Mouse (Mus musculus) thymus, postnatal 0 days (tissue): ENCODE measurements at regions not wholly inside any gene's neighbourhood (a gene's known extent, or its start where the extent isn't known, plus 50 kb on each side); places are given as distances from the start of the nearest gene placed in this dataset.

Source experiments
- DNase-seq: peaks from one replicate; pipeline ENCODE4 v3.0.0-alpha.2; 2015; ENCODE audit warnings: low spot score

DNA sequence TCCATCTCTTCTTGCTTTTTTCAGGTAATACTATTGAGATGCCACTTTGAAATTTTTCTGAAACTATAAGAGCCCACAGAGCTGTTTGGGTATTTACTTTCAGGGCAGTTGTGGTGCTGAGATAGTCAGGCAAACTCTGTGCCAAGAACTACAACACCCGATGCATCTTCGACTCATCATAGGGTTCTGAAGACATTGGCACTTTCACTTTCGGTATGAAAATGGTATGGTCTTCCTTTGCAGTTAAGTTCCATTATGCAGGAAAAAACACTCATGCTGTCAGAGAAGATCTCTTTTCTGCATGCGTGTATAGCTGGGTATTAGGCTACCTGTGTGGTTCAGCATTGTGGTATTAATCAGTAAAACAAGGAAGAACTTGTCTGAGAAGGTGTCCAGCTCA lies 484.2 kb downstream of the Fat4 start:
- no peak for DNase-seq

DNA sequence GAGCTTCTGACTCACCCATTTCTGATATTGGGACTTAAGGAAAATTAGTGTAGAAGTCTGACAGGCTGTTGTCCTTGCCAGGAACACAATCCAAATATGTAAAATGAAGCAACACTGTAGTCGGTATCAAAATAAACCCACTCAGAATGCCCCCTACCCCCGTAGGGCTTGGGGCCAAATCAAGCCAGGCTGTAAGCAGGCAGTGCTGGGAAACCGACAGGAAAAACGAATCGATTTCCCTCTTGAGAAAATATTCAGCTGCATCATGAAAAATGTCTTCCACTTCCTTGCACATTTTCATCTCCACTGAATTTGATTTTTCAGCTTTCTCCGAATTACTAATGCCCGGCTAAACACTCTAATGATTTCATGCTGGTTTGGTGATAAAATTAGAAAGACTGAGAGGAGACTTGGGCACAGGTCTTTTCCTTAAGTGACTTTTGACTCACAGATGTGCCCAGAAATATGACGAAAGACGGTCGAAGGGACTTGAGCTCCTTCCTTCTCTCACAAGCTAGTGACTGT lies 485.7 kb downstream of the Fat4 start:
- no peak for DNase-seq

DNA sequence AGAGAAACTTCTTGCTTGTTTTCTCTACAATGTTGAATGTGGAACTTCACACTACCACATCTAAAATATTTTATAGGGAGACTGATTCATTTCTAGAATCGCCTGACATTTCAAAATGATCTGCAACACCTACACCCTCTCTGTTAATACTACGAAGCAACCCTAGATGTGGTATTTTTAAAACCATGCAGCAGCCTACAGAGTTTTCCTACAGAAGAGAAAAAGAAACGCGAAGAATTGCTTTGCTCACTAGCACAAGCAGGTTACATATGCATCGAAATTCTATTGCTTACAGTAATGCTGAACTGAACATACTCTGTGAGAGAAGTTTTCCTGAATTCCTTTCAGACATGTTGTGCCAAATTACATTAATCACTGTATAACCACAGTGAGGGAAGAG lies 488.7 kb downstream of the Fat4 start:
- no peak for DNase-seq

GRCm38 (mm10) chr3:39388491-39388890 lies 501.8 kb downstream of the Fat4 start:
- no peak for DNase-seq

GRCm38 (mm10) chr3:39390442-39390841 lies 503.7 kb downstream of the Fat4 start:
- no peak for DNase-seq

DNA sequence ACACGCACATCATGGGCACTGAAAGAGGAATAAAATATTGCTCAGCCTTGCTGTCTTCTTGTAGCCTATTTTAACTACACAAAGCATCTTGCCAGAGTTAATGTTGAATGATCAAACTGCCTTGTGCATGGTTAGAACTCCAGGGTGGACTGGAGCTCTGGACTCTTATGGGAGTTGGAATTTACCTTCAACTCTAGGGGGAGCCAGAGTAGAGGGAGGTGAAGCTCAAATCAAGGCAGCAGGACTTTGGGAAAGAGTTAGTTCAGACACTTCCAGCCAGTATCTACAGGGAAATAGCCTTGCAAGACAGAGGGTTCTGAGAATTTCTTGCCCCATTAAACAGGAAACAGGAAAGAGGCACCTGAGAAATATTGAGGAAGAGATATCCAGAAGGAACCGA lies 505.3 kb downstream of the Fat4 start:
- no peak for DNase-seq

DNA sequence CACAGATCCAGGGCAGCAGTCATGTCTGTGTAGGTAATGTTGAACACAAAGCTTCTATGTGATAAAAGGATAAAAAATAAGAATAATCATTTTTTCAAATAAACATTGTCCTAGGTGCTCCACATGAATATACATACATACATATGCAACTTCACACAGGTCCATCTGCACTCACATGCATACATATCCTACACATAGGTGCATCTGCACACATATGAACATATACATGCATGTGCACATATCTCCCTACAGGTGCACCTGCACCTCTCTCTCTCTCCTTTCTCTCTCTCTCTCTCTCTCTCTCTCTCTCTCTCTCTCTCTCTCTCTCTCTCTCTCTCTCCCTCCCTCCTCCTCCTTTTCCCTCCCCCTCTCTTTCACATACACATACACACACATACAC lies 509.9 kb downstream of the Fat4 start:
- DNase-seq, result no peak

GRCm38 (mm10) chr3:39397255-39397654 lies 510.5 kb downstream of the Fat4 start:
- no peak for DNase-seq

GRCm38 (mm10) chr3:39397677-39398076 lies 510.9 kb downstream of the Fat4 start:
- DNase-seq, result no peak

DNA sequence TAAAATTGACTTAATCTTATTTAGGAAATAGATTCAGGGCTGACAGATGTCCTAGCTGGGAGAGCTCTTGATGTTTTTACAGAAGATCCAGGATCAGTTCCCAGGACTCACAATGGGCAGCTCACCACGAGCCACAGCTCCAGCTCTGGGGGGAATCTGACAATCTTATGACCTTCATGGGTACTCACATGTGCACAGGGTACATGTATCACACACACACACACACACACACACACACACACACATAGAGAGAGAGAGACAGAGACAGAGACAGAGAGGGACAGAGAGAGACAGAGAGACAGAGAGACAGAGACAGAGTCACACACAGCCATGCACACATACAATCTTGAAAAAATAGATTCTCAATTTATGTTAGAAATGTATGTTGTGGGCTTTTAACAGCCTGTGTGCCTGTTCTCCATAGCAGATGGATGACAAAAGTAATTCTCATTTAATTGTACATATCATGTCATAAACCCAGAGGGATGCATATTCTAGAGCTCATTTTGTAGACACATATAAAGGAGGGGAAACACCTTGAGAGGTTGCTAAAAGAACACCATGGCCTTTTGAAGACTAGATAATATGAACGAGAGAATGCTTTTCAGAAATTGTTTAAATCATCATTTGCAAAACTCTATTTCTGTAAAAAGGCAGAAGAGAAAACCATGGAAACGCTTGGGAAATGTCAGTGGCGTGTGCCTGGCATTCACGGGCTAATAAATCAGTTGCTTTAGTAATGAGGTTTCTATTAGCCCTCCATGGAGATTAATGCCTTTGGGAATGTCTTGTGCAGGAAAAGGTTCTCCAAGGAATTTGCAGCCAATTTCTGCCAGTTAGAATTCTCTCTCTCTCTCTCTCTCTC lies 538.3 kb downstream of the Fat4 start:
- no peak for DNase-seq

- DNase-seq, result no peak
Measured at GRCm38 (mm10) chr3:39425643-39426016, 538.9 kb downstream of the Fat4 start.

DNA sequence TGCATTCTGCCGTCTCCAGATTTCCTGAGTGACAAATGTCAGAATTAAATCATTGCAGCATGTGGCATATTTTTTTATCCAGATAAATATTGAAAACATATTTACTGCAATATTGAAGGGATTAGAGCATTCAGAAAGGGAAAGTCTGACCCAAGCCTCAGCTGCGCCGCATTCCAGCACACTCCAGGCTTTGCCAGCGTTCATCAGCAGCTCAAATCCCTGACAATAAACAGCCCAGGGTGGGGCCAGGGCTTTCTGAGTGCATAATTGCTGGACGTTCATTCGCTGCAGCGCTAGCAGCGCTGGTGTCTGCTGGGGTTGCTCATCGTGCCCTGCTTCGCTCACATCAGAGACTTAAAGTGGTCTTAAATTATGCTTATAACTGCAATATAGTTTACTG lies 556.6 kb downstream of the Fat4 start:
- no peak for DNase-seq

DNA sequence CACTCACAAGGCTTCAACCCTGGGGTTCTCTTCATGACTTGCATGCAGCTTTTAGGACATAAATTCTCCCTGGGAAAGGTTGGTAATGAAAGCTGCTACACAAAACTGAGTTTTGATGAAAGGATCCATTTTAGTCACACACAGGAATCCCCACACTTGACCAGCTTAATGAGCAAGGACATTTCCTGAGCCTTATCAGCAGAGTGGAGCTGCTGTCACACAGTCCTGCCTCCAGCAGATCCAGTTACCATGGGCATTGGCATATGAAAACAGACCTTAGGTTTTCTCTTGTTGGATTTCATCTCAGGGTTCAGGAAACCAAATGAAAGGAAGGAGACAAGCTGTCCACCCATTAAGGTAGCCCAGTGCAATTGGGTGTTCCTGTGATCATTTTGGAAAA lies 568.9 kb downstream of the Fat4 start:
- no peak for DNase-seq

GRCm38 (mm10) chr3:39460183-39460888 lies 573.6 kb downstream of the Fat4 start:
- DNase-seq, result no peak

- DNase-seq, result no peak
Measured at GRCm38 (mm10) chr3:39461561-39461960, 574.8 kb downstream of the Fat4 start.

DNA sequence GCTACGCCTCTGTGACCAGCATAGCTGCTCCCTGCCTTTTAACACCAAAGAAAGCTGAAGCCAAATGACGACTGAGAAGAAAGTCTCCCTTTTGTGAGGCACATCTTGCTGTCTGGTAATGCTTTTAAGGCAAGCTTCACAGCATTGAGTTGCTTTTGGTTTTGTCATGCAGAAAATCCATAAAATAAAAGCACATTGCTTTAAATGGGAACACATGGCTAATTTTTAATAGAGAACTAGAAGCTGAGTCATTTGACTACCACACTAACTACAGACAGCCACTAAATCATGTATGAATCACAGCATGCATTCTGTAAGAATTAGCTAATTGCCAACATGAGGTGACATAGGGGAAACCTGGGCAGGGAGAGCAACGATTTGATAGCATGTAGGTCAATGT lies 579.1 kb downstream of the Fat4 start:
- DNase-seq, result no peak

DNA sequence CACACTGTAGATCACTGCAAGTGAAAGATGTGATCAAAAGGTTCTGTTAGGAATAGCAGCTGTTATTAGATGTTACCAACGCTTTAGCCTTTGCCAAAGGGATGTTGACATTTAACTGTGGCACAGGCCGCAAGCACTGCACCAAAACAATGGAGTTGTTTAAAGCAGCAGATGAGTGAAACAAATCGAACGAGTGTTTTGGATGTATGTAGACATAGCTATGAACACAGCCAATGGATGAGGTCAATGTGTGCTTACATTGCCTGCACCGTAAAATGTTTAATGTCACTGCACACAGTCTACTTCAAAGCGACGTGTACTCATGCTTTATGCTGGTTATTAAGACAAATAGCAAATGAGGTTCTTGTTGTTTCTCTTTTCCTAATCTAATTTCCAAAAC lies 602.7 kb downstream of the Fat4 start:
- DNase-seq, result no peak

DNA sequence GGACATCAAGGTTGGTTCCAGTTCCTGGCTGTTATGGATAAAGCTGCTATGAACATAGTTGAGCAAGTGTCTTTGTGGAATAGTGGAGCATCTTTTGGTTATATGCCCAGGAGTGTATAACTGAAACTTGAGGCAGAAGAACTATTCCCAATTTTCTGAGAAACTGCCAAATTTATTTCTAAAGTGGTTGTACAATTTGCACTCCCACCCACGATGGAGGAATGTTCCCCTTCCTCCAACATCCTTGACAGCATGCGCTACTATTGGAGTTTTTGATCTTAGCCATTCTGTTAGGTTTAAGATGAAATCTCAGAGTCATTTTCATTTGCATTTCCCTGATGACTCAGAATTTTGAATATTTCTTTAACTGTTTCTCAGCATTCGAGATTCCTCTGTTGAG lies 607.6 kb downstream of the Fat4 start:
- no peak for DNase-seq

GRCm38 (mm10) chr3:39528087-39528486 lies 641.3 kb downstream of the Fat4 start:
- no peak for DNase-seq

GRCm38 (mm10) chr3:39537515-39537914 lies 650.8 kb downstream of the Fat4 start:
- DNase-seq, result no peak

- DNase-seq, result no peak
Measured at GRCm38 (mm10) chr3:39540530-39541118, 653.9 kb downstream of the Fat4 start.

GRCm38 (mm10) chr3:39559460-39560041 lies 672.8 kb downstream of the Fat4 start:
- DNase-seq, result no peak
